In the genomic region with DNA sequence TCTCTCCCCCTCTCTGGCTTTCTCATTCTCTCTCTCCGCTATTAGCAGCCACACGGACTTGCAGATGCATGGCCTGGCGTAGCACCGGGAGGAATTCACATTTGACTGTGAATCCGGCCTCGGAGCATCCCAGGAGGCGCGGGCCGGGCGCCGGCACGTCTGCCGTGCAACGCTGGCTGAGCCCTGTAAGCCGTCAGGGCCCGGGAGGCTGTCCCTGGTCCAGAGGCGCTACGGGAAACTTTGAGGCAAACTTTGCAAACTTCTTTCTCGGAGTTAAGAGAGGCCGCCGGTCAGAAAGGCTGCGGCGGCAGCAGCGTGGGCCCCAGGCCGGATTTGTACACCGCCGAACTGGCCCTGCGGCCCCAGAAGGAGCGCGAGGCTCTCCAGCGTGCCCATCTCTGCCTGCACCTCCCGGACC, we compare ENCODE assay signal across 9 mouse cellular contexts. TPM values are rescaled to one million over a fixed set of nuclear protein-coding genes. Genes with fewer than 3 reads are reported as not detected.
DNase-seq lines count a peak whose midpoint lies in the region; ATAC-seq and TF ChIP-seq lines count a peak whose summit lies in the region.
"Had no signal": no experiment of that assay in that cellular context is flagged by ENCODE, and none has a peak within 500 bp of the region (broad histone marks: within the 10 kb centered on the region; RNA-seq: fewer than 3 reads in every experiment).

No protein-coding gene starts in this region.

- TF ChIP-seq POLR2A in embryonic fibroblast, embryonic 13.5 days (IDR thresholded peaks at IDR 0.05; ENCODE audit: low read depth, low read length) = no peak
- no peak for TF ChIP-seq POLR2A in small intestine, adult 2 months (IDR thresholded peaks at IDR 0.05; ENCODE audit: low read depth, low read length)

- H3K9me3 ChIP-seq in hindbrain, postnatal 0 days (ENCODE audit: low read length) = no peaks in the 10 kb centered on the region
- no peaks in the 10 kb centered on the region for H3K9me3 ChIP-seq in liver, embryonic 16.5 days (replicated peaks; ENCODE audit: control insufficient read depth, low read length)

- peak overlapping the region; percentile 12 for H3K4me3 ChIP-seq in embryonic fibroblast, embryonic 13.5 days (ENCODE audit: insufficient read depth, low read length)
- peak overlapping the region; percentile 21 for H3K4me3 ChIP-seq in hindbrain, postnatal 0 days (ENCODE audit: low read length)
- 0 out of 2 replicates have a peak overlapping the region, but pooled peaks have one; percentile 21 for H3K4me3 ChIP-seq in liver, embryonic 16.5 days (ENCODE audit: low read depth, low read length)
- H3K4me3 ChIP-seq in small intestine, adult 2 months (ENCODE audit: low read depth, low read length) = peak overlapping the region; percentile 14; the same call in 1 of the 2 replicates

- no peak overlapping the region for H3K9ac ChIP-seq in hindbrain, postnatal 0 days (replicated peaks; ENCODE audit: low read length)
- no peak overlapping the region for H3K9ac ChIP-seq in liver, embryonic 16.5 days (ENCODE audit: low read depth, low read length)

- no peak overlapping the region for H3K27ac ChIP-seq in embryonic fibroblast, embryonic 13.5 days (ENCODE audit: insufficient read depth, low read length)
- H3K27ac ChIP-seq in hindbrain, postnatal 0 days = peak overlapping the region; percentile 29; the same call in 1 of the 2 replicates
- no peak overlapping the region for H3K27ac ChIP-seq in liver, embryonic 16.5 days (ENCODE audit: low read length)
- no peak overlapping the region for H3K27ac ChIP-seq in small intestine, adult 2 months (ENCODE audit: insufficient read depth, low read depth, low read length)

- DNase-seq in heart, adult 18-20 months = peak; percentile 28 to 56
- no peak for DNase-seq in heart, adult 9 months (ENCODE audit: low spot score in 2 of 2)
- peak; percentile 28 for DNase-seq in hindbrain, postnatal 0 days (ENCODE audit: low spot score)
- no peak for DNase-seq in thymus, postnatal 14 days
- no peak for DNase-seq in frontal cortex, postnatal 14 days (ENCODE audit: low spot score in 2 of 2)

- no peaks in the 10 kb centered on the region for H3K36me3 ChIP-seq in hindbrain, postnatal 0 days (ENCODE audit: insufficient read depth, low read length)
- H3K36me3 ChIP-seq in liver, embryonic 16.5 days (ENCODE audit: control insufficient read depth, insufficient read depth) = no peaks in the 10 kb centered on the region
- H3K36me3 ChIP-seq in small intestine, adult 2 months (ENCODE audit: control insufficient read depth, insufficient read depth, low read length) = no peaks in the 10 kb centered on the region

- H3K4me2 ChIP-seq in hindbrain, postnatal 0 days (ENCODE audit: low read depth, low read length) = peak overlapping the region; percentile 48
- H3K4me2 ChIP-seq in liver, embryonic 16.5 days (ENCODE audit: low read depth, low read length) = no peak overlapping the region

- ATAC-seq in hindbrain, postnatal 0 days = no peak
- no peak for ATAC-seq in liver, embryonic 16.5 days (ENCODE audit: low read depth)

- TF ChIP-seq CTCF in embryonic fibroblast, embryonic 13.5 days (IDR thresholded peaks at IDR 0.05; ENCODE audit: borderline replicate concordance, insufficient read depth, low read length) = no peak
- TF ChIP-seq CTCF in hindbrain, postnatal 0 days (IDR thresholded peaks at IDR 0.05; ENCODE audit: low read depth) = no peak
- no peak for TF ChIP-seq CTCF in small intestine, adult 2 months (IDR thresholded peaks at IDR 0.05; ENCODE audit: extremely low read depth, insufficient read length, insufficient replicate concordance, low read depth, low read length)

- WGBS in hindbrain, postnatal 0 days = 3% methylated on average over 31 of the region's 32 CpGs
- WGBS in liver, embryonic 16.5 days (ENCODE audit: insufficient replicate concordance) = under 1% methylated on average over 32 of the region's 32 CpGs
- WGBS in small intestine, adult 2 months = 2% methylated on average over 32 of the region's 32 CpGs

- H3K4me1 ChIP-seq in embryonic fibroblast, embryonic 13.5 days (ENCODE audit: control insufficient read depth, insufficient read depth, low read length) = no peaks in the 10 kb centered on the region
- peaks cover 6% of the 10 kb centered on the region; the same call in 1 of the 2 replicates for H3K4me1 ChIP-seq in hindbrain, postnatal 0 days (ENCODE audit: insufficient read depth, low read length)
- H3K4me1 ChIP-seq in liver, embryonic 16.5 days (ENCODE audit: control insufficient read depth, low read depth, low read length) = no peaks in the 10 kb centered on the region; the same call in 1 of the 2 replicates
- H3K4me1 ChIP-seq in small intestine, adult 2 months (ENCODE audit: control insufficient read depth, insufficient read depth, insufficient read length, low read length) = peaks cover 5% of the 10 kb centered on the region

- peaks cover 44% of the 10 kb centered on the region for H3K27me3 ChIP-seq in hindbrain, postnatal 0 days (ENCODE audit: insufficient read depth, low read length)
- peaks cover 89% of the 10 kb centered on the region for H3K27me3 ChIP-seq in liver, embryonic 16.5 days (ENCODE audit: control insufficient read depth, insufficient read depth, low read depth, low read length)
- H3K27me3 ChIP-seq in small intestine, adult 2 months (ENCODE audit: control insufficient read depth, insufficient read depth, low read length) = peaks cover 66% of the 10 kb centered on the region
- H3K27me3 ChIP-seq: CH12.LX had no signal

RNA-seq across cellular contexts. Expression of a gene that starts 3.4 kb away (rescaled TPM):
- total RNA-seq in heart, adult 18-20 months (2021) = 10 to 100 TPM; 21.2 to 26.3 TPM
- 11.7 and 17.4 TPM in 2 replicates for polyA plus RNA-seq in embryonic fibroblast, embryonic 13.5 days (2011; ENCODE audit: insufficient read length, low read depth, missing spikeins)
- total RNA-seq in hindbrain, postnatal 0 days (2014; rRNA removed) = 17.1 and 22.9 TPM in 2 replicates
- polyA plus RNA-seq in hindbrain, postnatal 0 days (2015; fragmentation: Nextera tagmentation; extraction: Ambion mirVana) = 11.3 and 11.7 TPM in 2 replicates
- not detected in 2 replicates for polyA plus RNA-seq in liver, embryonic 16.5 days (2015; fragmentation: Nextera tagmentation; extraction: Ambion mirVana)
- polyA plus RNA-seq in small intestine, adult 2 months (2012; rRNA removed) = 0.47 and 0.56 TPM in 2 replicates
- total RNA-seq: CH12.LX had no signal

Comparison
In these comparisons a context has a peak if more than half of its experiments do, and no peak if none do; other contexts are left out.
1. DNase-seq: peak in heart, adult 18-20 months (2 of 2) and hindbrain, postnatal 0 days (single experiment); none in heart, adult 9 months (0 of 2), thymus, postnatal 14 days (single experiment) and frontal cortex, postnatal 14 days (0 of 2).
2. Peak in every context shown above with its lines, with median percentiles within 50 percentile points of each other: H3K4me3 ChIP-seq.